Mouse (Mus musculus): ENCODE measurements at regions not wholly inside any gene's neighbourhood (a gene's known extent, or its start where the extent isn't known, plus 50 kb on each side); places are given as distances from the start of the nearest gene placed in this dataset.
A peak's percentile ranks its signal among the peaks of the same experiment; 100 is the strongest.

DNA sequence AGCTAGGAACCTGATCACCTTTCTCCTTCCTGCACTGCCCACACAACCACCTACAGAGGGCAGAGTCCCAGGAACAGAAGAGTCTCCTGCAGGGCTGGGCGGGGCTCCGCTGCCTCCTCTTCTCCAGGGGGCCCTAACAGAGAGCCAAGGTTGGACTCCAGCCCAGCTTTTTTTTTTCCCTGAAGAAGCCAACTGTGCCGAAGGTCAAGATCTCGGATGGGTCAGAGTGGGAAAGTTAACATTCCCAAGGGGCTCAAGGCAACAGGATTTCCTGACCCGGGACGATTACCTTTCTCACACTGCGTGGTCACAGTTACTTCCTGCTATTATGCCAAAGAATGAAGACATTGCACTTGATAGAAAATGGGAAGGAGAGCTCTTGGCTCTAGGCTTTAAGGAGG, 156.2 kb upstream of the Gli2 start:
- Histone ChIP-seq H3K27ac (no peak overlapping the region), H3K4me3 (replicated peaks) (no peak overlapping the region), H3K36me3 (no peaks in the 10 kb centered on the region), H3K4me2 (no peak overlapping the region), H3K27me3 (replicated peaks) (no peaks in the 10 kb centered on the region), H3K9me3 (no peaks in the 10 kb centered on the region), H3K4me1 (peaks cover 3% of the 10 kb centered on the region; the same call in 1 of the 2 replicates), H3K9ac (no peak overlapping the region)
- 54% methylated on average over 7 of the region's 7 CpGs for WGBS
- ATAC-seq (ENCODE audit: insufficient read depth, low FRiP score, low read depth) = no peak

DNA sequence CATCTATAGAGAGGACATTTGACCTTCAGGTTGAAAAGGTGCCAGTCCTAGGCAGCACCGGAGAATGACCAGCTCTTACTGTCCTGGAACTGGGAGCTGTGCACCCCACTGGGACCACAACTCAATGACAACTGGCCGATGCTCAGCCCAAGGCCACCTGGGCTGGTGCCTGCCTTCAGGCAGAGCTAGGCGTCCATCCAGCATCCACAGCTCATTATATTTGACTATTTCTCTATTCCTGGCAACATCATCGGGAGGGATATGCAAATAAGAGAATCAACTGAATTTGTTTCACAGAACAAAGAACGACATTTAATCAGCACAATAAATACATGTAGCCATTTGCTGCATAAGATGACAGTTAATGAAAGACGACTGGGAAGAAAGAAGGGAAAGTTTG, 149.0 kb upstream of the Gli2 start:
- no peak for ATAC-seq (ENCODE audit: insufficient read depth, low FRiP score, low read depth)
- no peak overlapping the region for H3K4me3 ChIP-seq (replicated peaks)
- H3K36me3 ChIP-seq = no peaks in the 10 kb centered on the region
- H3K9me3 ChIP-seq = no peaks in the 10 kb centered on the region
- no peaks in the 10 kb centered on the region for H3K27me3 ChIP-seq (replicated peaks)
- WGBS = 75% methylated on average over 6 of the region's 6 CpGs
- H3K4me2 ChIP-seq = no peak overlapping the region
- no peak overlapping the region for H3K9ac ChIP-seq
- no peak overlapping the region for H3K27ac ChIP-seq
- H3K4me1 ChIP-seq = no peaks in the 10 kb centered on the region

DNA sequence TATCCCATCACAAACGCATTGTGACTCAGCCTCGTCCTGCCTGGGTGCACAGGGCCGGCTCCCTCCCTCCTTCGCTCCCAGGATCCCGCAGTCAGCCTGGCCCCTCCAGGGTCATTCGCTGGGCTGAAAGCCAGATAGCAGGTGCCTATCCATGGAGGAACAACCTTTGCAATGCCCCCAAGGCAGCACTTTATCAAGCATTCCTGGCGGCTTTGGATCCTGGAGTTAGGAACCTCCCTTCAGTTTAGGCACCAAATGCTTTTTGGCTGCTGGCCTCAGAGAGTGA, 143.9 kb upstream of the Gli2 start:
- peak; percentile 74 for ATAC-seq (ENCODE audit: insufficient read depth, low FRiP score, low read depth)
- no peak overlapping the region for H3K27ac ChIP-seq
- no peaks in the 10 kb centered on the region for H3K36me3 ChIP-seq
- no peak overlapping the region for H3K4me2 ChIP-seq
- WGBS = 51% methylated on average over 7 of the region's 7 CpGs
- no peaks in the 10 kb centered on the region for H3K9me3 ChIP-seq
- no peaks in the 10 kb centered on the region for H3K27me3 ChIP-seq (replicated peaks)
- H3K4me3 ChIP-seq (replicated peaks) = no peak overlapping the region
- H3K4me1 ChIP-seq = peaks cover 6% of the 10 kb centered on the region; the same call in 1 of the 2 replicates
- H3K9ac ChIP-seq = no peak overlapping the region

DNA sequence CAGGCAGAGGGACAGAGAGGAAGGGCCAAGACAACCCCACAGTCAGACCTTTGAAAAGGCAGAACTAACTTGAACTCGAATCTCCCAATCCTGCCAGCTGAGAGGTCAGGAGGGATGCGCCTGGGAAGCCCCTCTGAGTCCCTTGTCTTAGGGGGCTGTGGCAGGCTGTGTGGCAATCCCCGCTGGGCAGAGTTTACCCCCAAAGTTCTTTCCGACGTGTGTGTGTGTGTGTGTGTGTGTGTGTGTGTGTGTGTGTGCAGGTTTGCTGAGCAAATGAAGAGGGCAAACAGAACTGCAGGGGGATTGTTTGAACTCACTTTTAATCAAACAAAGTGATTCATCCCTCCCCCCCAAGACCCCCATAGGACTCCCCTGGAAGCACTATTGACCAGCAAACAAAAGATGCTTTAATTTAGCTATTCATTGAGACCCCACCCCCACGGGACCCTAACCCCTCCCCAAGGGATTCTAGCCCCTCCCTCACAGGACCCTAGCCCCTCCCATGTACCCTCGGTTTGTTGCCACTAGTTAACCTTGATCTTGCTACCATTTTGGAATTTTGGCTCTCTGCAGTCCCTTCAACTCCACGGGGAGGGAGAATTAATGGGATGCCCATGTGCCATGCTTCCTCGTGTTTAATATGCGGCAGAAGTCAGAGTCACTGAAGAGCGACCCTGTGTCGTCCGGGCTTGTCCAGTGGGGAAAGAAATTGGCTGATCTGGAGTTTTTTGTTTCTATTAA, 143.4 kb upstream of the Gli2 start:
- Histone ChIP-seq H3K36me3 (no peaks in the 10 kb centered on the region), H3K4me3 (replicated peaks) (no peak overlapping the region), H3K4me2 (no peak overlapping the region), H3K27me3 (replicated peaks) (no peaks in the 10 kb centered on the region), H3K9ac (no peak overlapping the region), H3K9me3 (no peaks in the 10 kb centered on the region), H3K4me1 (peaks cover 6% of the 10 kb centered on the region; the same call in 1 of the 2 replicates), H3K27ac (no peak overlapping the region)
- ATAC-seq (ENCODE audit: insufficient read depth, low FRiP score, low read depth) = peak; percentile 60
- WGBS = 46% methylated on average over 13 of the region's 13 CpGs

DNA sequence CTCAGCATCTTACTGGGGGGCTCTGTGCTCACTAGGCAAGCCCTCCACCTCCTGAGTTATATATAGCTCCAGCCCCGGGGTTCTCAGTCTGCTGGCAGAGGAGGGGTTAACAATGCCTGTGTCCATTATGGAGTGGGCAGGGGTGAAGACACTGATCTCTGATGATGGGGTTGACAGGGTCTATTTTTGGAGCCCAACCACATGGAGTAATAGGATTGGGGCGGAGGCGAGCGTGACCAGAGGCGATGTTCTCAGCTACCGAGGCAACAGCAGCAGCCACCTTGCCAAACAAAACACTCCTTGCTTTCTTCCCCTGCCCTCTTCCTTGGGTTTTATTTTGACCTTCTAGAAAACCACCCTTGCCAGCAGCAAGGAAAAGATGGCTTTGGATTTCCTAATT, 141.1 kb upstream of the Gli2 start:
- H3K9ac ChIP-seq = no peak overlapping the region
- H3K4me3 ChIP-seq (replicated peaks) = no peak overlapping the region
- 67% methylated on average over 6 of the region's 6 CpGs for WGBS
- no peak overlapping the region for H3K4me2 ChIP-seq
- H3K36me3 ChIP-seq = no peaks in the 10 kb centered on the region
- H3K27me3 ChIP-seq (replicated peaks) = no peaks in the 10 kb centered on the region
- ATAC-seq (ENCODE audit: insufficient read depth, low FRiP score, low read depth) = no peak
- H3K4me1 ChIP-seq = peaks cover 9% of the 10 kb centered on the region; the same call in 1 of the 2 replicates
- H3K27ac ChIP-seq = no peak overlapping the region
- no peaks in the 10 kb centered on the region for H3K9me3 ChIP-seq

DNA sequence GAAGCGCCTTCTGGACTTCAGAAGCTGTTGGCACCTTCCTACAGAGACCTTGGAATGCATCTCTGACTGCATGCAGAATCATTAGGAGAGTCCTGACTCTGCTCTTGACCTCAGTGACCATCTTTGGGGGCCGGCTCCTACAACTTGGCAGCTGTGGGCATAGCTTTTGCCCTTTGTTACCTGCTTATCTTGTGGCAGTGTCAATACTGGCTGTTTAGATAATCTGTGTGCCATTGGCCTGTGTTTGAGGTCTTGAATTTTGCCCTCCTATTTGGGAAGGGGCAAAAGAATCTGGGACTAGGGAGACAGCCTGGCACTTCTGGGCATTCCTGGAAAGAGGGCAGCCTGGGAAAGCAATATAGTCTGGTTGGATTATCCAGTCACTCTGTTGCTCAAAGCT, 137.8 kb upstream of the Gli2 start:
- Histone ChIP-seq H3K27ac (no peak overlapping the region), H3K4me1 (peaks cover 6% of the 10 kb centered on the region; the same call in 1 of the 2 replicates), H3K4me2 (no peak overlapping the region), H3K4me3 (replicated peaks) (no peak overlapping the region), H3K36me3 (no peaks in the 10 kb centered on the region), H3K9me3 (no peaks in the 10 kb centered on the region), H3K27me3 (replicated peaks) (no peaks in the 10 kb centered on the region), H3K9ac (no peak overlapping the region)
- no peak for ATAC-seq (ENCODE audit: insufficient read depth, low FRiP score, low read depth)
- 82% methylated on average over 2 of the region's 2 CpGs for WGBS

DNA sequence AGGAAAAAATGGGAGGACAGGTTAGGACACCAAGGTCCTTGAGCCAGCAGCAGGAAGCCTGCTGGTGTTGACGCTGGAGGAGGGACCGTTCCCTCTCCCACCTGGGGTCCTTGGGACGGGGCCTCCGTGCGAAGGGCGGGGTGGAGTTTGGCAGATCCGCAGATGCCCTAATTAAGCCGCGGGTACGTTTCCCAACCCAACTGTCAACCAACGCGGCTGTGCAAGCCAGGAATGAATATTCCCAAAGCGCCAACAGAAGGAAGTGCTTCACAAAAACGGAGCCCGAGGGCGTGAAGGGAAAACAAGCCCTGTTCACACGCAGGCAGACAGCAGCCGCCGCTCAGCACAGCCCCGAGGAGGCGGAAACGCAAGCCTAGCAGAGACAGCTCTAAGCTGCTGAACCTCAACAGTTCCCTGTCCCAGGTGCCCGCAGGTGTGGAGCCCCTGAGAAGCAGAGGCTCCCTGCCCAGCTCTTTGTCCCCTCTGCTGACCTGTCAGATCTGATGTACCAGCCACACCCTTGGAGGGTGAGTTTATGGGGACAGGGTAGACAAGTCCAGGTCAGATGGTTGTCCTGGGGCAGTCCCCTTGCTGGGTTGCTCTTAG, 136.1 kb upstream of the Gli2 start:
- H3K4me2 ChIP-seq = peak overlapping the region; percentile 48
- no peak overlapping the region for H3K9ac ChIP-seq
- no peak for ATAC-seq (ENCODE audit: insufficient read depth, low FRiP score, low read depth)
- no peaks in the 10 kb centered on the region for H3K27me3 ChIP-seq (replicated peaks)
- 1% methylated on average over 23 of the region's 23 CpGs for whole genome bisulfite sequencing
- no peaks in the 10 kb centered on the region for H3K9me3 ChIP-seq
- H3K4me3 ChIP-seq (replicated peaks) = peak overlapping the region; percentile 27
- H3K36me3 ChIP-seq = no peaks in the 10 kb centered on the region
- no peak overlapping the region for H3K27ac ChIP-seq
- H3K4me1 ChIP-seq = peaks cover 6% of the 10 kb centered on the region; the same call in 1 of the 2 replicates

DNA sequence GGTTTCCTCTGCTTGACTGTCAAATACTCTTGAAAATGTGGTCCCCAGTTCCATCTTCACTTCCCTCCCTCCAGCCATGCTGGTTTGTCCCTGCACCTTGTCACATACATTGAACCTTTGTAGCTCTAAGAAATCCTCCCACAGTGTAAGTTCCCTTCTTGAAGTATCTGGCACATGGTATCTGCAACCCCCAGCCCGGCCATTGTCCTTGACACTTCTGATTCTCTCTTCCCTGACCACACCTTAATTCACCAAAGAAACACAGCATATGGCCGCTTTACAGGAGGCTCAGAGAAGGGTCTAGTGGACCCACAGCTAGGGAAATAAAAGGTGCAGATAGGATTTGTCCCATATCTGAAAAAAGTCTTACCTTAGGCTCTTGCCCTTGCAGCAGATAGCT, 133.9 kb upstream of the Gli2 start:
- H3K27ac ChIP-seq = no peak overlapping the region
- peaks cover 6% of the 10 kb centered on the region; the same call in 1 of the 2 replicates for H3K4me1 ChIP-seq
- H3K36me3 ChIP-seq = no peaks in the 10 kb centered on the region
- WGBS = 79% methylated on average over 2 of the region's 2 CpGs
- H3K27me3 ChIP-seq (replicated peaks) = no peaks in the 10 kb centered on the region; the same call in 1 of the 2 replicates
- no peak overlapping the region for H3K9ac ChIP-seq
- no peak overlapping the region for H3K4me3 ChIP-seq (replicated peaks)
- no peaks in the 10 kb centered on the region for H3K9me3 ChIP-seq
- no peak for ATAC-seq (ENCODE audit: insufficient read depth, low FRiP score, low read depth)
- no peak overlapping the region for H3K4me2 ChIP-seq

DNA sequence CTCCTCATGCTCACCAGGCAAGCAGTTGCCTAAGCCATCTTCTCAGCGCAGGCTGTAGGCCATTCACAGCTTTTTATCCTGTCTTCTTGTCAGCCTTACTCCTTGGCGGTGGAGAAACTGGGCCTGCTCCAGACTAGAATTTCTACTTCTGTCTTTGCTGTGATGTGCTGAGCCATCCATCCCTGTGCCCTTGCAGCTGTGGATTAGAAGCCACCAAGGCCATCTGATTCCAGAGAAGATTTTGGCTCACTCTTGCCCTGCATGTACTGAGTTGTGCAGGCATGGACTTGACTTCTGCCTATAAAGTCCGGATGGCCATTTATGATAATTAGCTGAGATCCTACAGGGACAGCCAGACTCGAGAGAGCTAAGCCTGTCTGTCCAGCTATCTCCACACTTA, 133.4 kb upstream of the Gli2 start:
- Histone ChIP-seq H3K4me3 (replicated peaks) (no peak overlapping the region), H3K27ac (no peak overlapping the region), H3K27me3 (replicated peaks) (no peaks in the 10 kb centered on the region; the same call in 1 of the 2 replicates), H3K9me3 (no peaks in the 10 kb centered on the region), H3K9ac (no peak overlapping the region), H3K4me2 (no peak overlapping the region), H3K4me1 (peaks cover 6% of the 10 kb centered on the region; the same call in 1 of the 2 replicates), H3K36me3 (no peaks in the 10 kb centered on the region)
- no peak for ATAC-seq (ENCODE audit: insufficient read depth, low FRiP score, low read depth)
- WGBS = 78% methylated on average over 4 of the region's 4 CpGs

DNA sequence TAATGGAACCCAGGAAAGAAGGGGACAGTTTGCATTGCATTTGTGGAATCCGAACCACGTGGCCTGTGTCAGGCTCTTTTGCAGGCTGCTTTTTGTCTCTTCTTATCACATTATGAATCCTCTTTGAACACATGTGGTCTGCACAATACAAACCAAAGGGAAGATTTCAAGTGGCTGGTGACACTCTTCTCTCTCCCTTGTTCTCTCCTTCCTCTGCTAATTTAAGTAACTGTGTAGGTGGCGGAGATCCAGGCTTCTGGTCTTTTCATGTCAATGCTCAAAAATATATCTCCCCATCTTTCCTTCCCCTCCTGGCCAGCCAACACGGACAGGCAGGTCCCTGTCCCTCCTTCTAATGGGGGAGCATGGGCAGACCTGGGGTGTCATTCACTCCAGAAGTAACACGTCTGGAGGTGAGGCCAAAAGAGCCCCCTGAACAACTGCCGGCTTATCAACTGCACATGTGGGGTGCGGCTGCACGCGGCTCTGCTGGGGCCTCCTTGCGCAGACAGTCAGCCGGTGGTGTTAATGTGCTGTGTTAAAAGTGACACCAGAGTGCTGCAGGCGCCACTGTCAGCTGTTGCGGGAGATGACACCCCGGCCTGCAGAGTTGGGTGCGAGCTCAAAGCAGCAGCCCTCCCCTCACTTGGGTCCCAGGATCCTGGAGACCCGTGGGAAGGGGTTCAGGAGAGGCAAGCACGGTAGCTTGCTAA, 130.3 kb upstream of the Gli2 start:
- H3K27me3 ChIP-seq (replicated peaks) = no peaks in the 10 kb centered on the region; the same call in 1 of the 2 replicates
- WGBS = 49% methylated on average over 17 of the region's 17 CpGs
- H3K9me3 ChIP-seq = no peaks in the 10 kb centered on the region
- ATAC-seq (ENCODE audit: insufficient read depth, low FRiP score, low read depth) = no peak
- no peak overlapping the region for H3K9ac ChIP-seq
- no peak overlapping the region for H3K27ac ChIP-seq
- no peaks in the 10 kb centered on the region for H3K36me3 ChIP-seq
- H3K4me1 ChIP-seq = no peaks in the 10 kb centered on the region
- H3K4me3 ChIP-seq (replicated peaks) = no peak overlapping the region
- H3K4me2 ChIP-seq = no peak overlapping the region

DNA sequence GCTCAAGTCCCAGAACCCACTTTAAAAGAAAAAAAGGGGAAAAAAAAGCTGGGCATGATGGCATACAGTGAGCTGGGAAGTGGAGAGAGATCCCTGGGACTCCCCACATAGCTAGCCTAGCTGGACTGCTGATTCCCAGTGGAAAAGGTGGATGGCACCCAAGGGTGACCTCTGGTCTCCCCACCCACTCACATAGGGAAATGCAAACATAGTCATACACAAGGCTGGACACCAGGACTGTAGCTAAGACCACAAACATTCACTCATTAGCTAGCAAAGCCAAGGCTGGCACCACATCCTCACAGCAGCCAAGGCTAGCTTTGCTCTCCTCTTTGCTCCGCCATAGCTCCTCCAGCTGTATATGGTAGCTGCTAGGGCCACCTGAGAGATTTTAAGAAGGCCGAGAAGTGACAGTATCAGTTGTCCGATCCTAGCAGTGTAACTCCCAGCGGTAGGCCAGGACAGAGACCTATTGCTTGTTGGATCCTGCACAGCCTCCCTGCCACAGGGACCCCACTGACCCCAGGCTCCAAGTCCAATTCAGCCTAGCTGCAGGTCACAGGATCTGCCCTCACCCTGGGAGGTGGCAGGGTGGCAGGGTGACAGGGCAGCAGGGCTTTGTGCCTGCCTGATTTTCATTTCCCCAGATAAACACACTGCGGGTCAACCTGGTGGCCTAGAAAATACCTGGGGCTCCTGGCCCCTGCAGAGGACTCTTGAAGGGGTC, 119.8 kb upstream of the Gli2 start:
- Histone ChIP-seq H3K4me2 (no peak overlapping the region), H3K36me3 (no peaks in the 10 kb centered on the region), H3K9ac (no peak overlapping the region), H3K9me3 (no peaks in the 10 kb centered on the region), H3K4me3 (replicated peaks) (no peak overlapping the region), H3K27ac (no peak overlapping the region), H3K4me1 (no peaks in the 10 kb centered on the region), H3K27me3 (replicated peaks) (no peaks in the 10 kb centered on the region)
- 0 out of 2 replicates have a peak, but pooled peaks have one; percentile 14 for ATAC-seq (ENCODE audit: insufficient read depth, low FRiP score, low read depth)
- 85% methylated on average over 5 of the region's 5 CpGs for WGBS

DNA sequence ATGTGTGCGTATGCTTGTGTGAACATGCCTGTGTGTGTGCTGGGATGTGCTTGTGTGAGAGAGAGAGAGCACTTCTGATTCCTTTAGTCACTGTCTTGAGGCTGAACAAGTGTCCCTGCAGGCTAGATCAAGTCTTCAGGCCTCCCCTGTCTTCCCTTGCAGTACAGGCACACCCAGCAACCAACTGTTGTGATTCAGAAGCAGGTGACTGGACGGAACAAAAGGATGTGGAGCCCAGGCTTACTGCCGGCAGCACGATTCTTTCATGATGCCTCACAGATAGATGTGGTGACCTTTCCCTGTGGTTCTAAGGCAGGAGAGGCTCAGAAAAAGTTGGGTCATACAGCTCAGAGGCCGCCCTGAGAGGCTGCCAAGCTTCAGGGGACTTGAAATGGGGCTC, 114.0 kb upstream of the Gli2 start:
- H3K36me3 ChIP-seq = no peaks in the 10 kb centered on the region
- no peak overlapping the region for H3K27ac ChIP-seq
- H3K9me3 ChIP-seq = no peaks in the 10 kb centered on the region
- no peaks in the 10 kb centered on the region for H3K27me3 ChIP-seq (replicated peaks)
- H3K4me2 ChIP-seq = no peak overlapping the region
- no peak overlapping the region for H3K9ac ChIP-seq
- H3K4me1 ChIP-seq = no peaks in the 10 kb centered on the region
- no peak overlapping the region for H3K4me3 ChIP-seq (replicated peaks)
- WGBS = 72% methylated on average over 5 of the region's 5 CpGs
- ATAC-seq (ENCODE audit: insufficient read depth, low FRiP score, low read depth) = no peak
